Mouse (Mus musculus): ENCODE data around the gene Rreb1. TPM values are rescaled to one million over a fixed set of nuclear protein-coding genes. Genes with fewer than 3 reads are reported as not detected.

Gene Rreb1
- total RNA-seq (2023; ENCODE audit: inconsistent age), result 63.0 to 70.9 TPM (median 69.1 TPM) in 4 replicates

DNA sequence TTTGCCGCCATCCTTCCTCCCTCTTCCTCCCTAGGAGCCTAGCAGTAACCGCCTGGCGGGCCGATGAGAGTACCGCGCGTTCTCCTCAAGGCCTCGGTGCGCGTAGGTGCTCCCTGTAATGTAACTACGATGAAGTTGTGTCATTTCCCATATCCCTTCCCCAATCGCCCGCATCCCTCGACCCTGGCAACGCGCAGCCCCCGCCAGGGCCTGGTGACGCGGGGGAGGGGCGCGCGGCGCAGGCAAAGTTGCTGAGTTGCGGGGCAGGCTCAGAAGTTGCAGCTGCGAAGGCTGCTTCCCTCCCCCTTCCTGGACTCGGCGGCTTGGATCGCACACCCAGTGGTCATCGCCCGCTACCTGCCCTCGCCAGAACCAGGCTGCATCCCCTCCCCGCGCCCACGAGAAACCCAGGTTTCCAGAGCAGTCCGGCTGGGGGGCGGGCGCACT lies at the start of gene Rreb1:
TSS of gene Rreb1 (plus strand) at position 254 of the 447 bp plus-strand sequence.

DNA sequence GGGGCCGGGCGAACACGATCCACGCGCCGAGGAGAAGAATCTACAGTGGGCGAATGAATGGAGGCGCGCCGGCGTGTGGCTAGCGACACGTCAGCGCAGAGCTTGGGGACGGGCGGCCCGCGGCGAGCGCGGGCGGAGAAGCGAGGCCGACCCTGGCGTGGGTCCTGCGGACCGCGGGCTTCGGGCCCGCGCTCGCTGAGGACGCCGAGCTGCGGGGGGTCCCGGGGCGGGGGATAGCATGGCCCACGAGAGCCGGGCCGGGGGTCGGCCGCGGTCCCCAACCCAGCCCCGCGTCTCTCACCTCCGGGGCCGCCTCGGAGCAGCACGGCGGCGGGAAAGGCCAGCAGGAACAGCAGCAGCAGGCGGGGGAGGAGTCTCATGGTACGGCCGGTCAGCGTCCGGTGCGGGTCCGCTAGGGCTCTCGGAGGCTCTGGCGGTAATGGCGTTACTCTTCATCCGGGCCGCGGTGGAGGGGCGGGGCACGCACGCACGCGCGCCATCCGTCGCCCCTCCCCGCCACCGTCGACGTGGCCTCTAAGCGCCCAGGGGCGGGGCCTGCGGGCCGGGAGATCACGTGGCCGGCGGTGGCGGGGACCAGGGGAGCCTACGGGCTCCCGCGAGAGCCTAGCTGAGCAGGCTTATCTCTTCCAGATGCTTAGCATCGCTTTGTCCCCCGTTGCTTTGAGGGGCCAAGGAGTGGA lies 215.7 kb downstream of the Rreb1 start, which contains the start of gene Ssr1:
TSS of gene Ssr1 (minus strand) at position 514 of the 701 bp plus-strand sequence.

Other genes with a start within 250 kb of the Rreb1 start
- gene Ssr1, start 215.8 kb downstream of the Rreb1 start, total RNA-seq (2023; ENCODE audit: inconsistent age), result 56.1 to 70.9 TPM (median 62.9 TPM) in 4 replicates